Mouse (Mus musculus) midbrain, postnatal 0 days (tissue): ENCODE measurements around the gene Olfr1484. TPM values are rescaled to one million over a fixed set of nuclear protein-coding genes. Genes with fewer than 3 reads are reported as not detected.
"Not testable (repeated sequence)": the region's sequence is repeated elsewhere in the genome, so short reads cannot be mapped to it uniquely, and the experiment has no call there.

Experiments
- ATAC-seq: fragments of 200-750 bp; cut with Nextera tagmentation; 2 replicates; pipeline ENCODE4 v1.8.0; 2017; ENCODE audit warnings: moderate number of reproducible peaks, mild to moderate bottlenecking, moderate TSS enrichment, moderate library complexity; ENCODE audit not compliant: low FRiP score
- DNase-seq: peaks from one replicate; pipeline ENCODE4 v3.0.0-alpha.2; 2015; ENCODE audit warnings: low spot score
- H3K27ac ChIP-seq: fragments of 300-500 bp; sonication (generic); 2 replicates; pipeline ENCODE4 v1.5.1; 2014; ENCODE audit warnings: low read depth, mild to moderate bottlenecking, low read length, mixed read lengths
- H3K27me3 ChIP-seq: fragments of 300-500 bp; sonication (generic); 2 replicates; pipeline ENCODE4 v1.6.1; 2014; ENCODE audit warnings: low read length, control low read depth, mixed read lengths; ENCODE audit not compliant: insufficient read depth
- H3K36me3 ChIP-seq: fragments of 300-500 bp; sonication (generic); 2 replicates; pipeline ENCODE4 v1.6.1; 2014; ENCODE audit warnings: low read length, control low read depth, mixed read lengths; ENCODE audit not compliant: insufficient read depth
- H3K4me1 ChIP-seq: fragments of 300-500 bp; sonication (generic); 2 replicates; pipeline ENCODE4 v1.6.1; 2014; ENCODE audit warnings: mild to moderate bottlenecking, control low read depth, antibody characterized with exemption, low read length, mixed read lengths; ENCODE audit not compliant: insufficient read depth
- H3K4me2 ChIP-seq: fragments of 300-500 bp; sonication (generic); 2 replicates; pipeline ENCODE4 v1.6.1; 2014; ENCODE audit warnings: low read depth, mild to moderate bottlenecking, low read length, mixed read lengths; ENCODE audit not compliant: poor library complexity, severe bottlenecking
- H3K4me3 ChIP-seq: fragments of 300-500 bp; sonication (generic); 2 replicates; pipeline ENCODE4 v1.5.1; 2014; ENCODE audit warnings: low read depth, mild to moderate bottlenecking, low read length, moderate library complexity
- H3K9ac ChIP-seq: fragments of 300-500 bp; sonication (generic); replicated peaks from 2 replicates; pipeline ENCODE4 v1.6.1; 2014; ENCODE audit warnings: mild to moderate bottlenecking, low read length, moderate library complexity, mixed read lengths; ENCODE audit not compliant: poor library complexity, severe bottlenecking
- H3K9me3 ChIP-seq: fragments of 300-500 bp; sonication (generic); 2 replicates; pipeline ENCODE4 v1.6.1; 2016; ENCODE audit warnings: low read length, control low read depth
- CTCF ChIP-seq: IDR thresholded peaks from 2 replicates; pipeline ENCODE4 v1.5.1; 2016; ENCODE audit warnings: antibody characterized with exemption, mild to moderate bottlenecking
- WGBS: fragments of 180-500 bp; shearing (Covaris S2); extraction: QIAGEN DNeasy Blood & Tissue Kit; methylation state at CpG from one replicate; pipeline ENCODE4 v1.1.7; 2014; 5-methylcytosine and 5-hydroxymethylcytosine counted together
- microRNA-seq: library from miRNA; unstranded; fragments of <30 nt; microRNA quantifications from one replicate; pipeline ENCODE4, GENCODE M21; 2016; ENCODE audit warnings: borderline number of aligned reads
- polyA plus RNA-seq: library from polyadenylated mRNA; unstranded; fragments of >200 nt; fragmentation: Nextera tagmentation; extraction: Ambion mirVana; gene quantifications from 2 replicates; pipeline ENCODE4 v1.2.1, GENCODE M21; 2015
- total RNA-seq: library from RNA; depleted of rRNA; stranded (reverse); fragments of >200 nt; gene quantifications from 2 replicates; pipeline ENCODE4 v1.2.3, GENCODE M21; 2014; rRNA removed

Gene Olfr1484
- not detected in 2 replicates for total RNA-seq
- not detected in 2 replicates for polyA plus RNA-seq

GRCm38 (mm10) chr19:13583211-13583610, at the start of gene Olfr1484:
Olfr1484 (plus strand) TSS chr19:13583511.
- WGBS = 93% methylated on average over 1 of the region's 1 CpGs
- TF ChIP-seq CTCF = no peak
- H3K9ac ChIP-seq = no peak within 1 kb of the TSS
- ATAC-seq (no peak), DNase-seq (no peak)
- H3K27me3 ChIP-seq = no peaks in the 10 kb centered on the region
- no peak within 1 kb of the TSS for H3K4me3 ChIP-seq
- no peak within 1 kb of the TSS for H3K27ac ChIP-seq
- H3K36me3 ChIP-seq = no peaks in the 10 kb centered on the region
- no peaks in the 10 kb centered on the region for H3K9me3 ChIP-seq
- no peak within 1 kb of the TSS for H3K4me2 ChIP-seq
- H3K4me1 ChIP-seq = no peaks in the 10 kb centered on the region

GRCm38 (mm10) chr19:13617075-13617474, 33.8 kb downstream of the Olfr1484 start, which contains the start of gene Olfr1487:
Olfr1487 (plus strand) TSS chr19:13617375.
- not testable (repeated sequence) for H3K27ac ChIP-seq, DNase-seq, ATAC-seq, H3K36me3 ChIP-seq, H3K4me2 ChIP-seq, H3K4me1 ChIP-seq, H3K9ac ChIP-seq, H3K4me3 ChIP-seq, H3K27me3 ChIP-seq
- H3K9me3 ChIP-seq = peaks cover 11% of the 10 kb centered on the region; the same call in 1 of the 2 replicates
- 85% methylated on average over 2 of the region's 2 CpGs for WGBS

- Histone ChIP-seq H3K36me3 (no peaks in the 10 kb centered on the region), H3K9me3 (0 out of 2 replicates have a peak, but pooled peaks cover 3% of the 10 kb centered on the region), H3K4me3 (no peak within 1 kb of the TSS), H3K4me1 (no peaks in the 10 kb centered on the region), H3K27ac (no peak within 1 kb of the TSS), H3K9ac (no peak within 1 kb of the TSS), H3K4me2 (no peak within 1 kb of the TSS), H3K27me3 (no peaks in the 10 kb centered on the region)
- 70% methylated on average over 1 of the region's 1 CpGs for WGBS
- ATAC-seq (no peak), DNase-seq (no peak)
- no peak for TF ChIP-seq CTCF
Observed at GRCm38 (mm10) chr19:13631321-13631720, 48.0 kb downstream of the Olfr1484 start, which contains the start of gene Olfr1489. Olfr1489 (plus strand) TSS chr19:13631621.

Small RNA genes within 50 kb of the gene (microRNA-seq; reads per million reads assigned to microRNA genes)
- gene Gm22323 (not detected), gene Gm23931 (not detected)

Other genes starting within 250 kb of the Olfr1484 start
- not detected in 2 replicates for gene Olfr1466, start 244.6 kb upstream of the Olfr1484 start, total RNA-seq
- gene Olfr1466, start 244.6 kb upstream of the Olfr1484 start, polyA plus RNA-seq = not detected in 2 replicates
- not detected in 2 replicates for gene Olfr1467, start 221.3 kb upstream of the Olfr1484 start, total RNA-seq
- not detected in 2 replicates for gene Olfr1467, start 221.3 kb upstream of the Olfr1484 start, polyA plus RNA-seq
- not detected in 2 replicates for gene Olfr1469, start 175.7 kb upstream of the Olfr1484 start, total RNA-seq
- not detected in 2 replicates for gene Olfr1469, start 175.7 kb upstream of the Olfr1484 start, polyA plus RNA-seq
- not detected in 2 replicates for gene Olfr1471, start 140.1 kb upstream of the Olfr1484 start, total RNA-seq
- not detected in 2 replicates for gene Olfr1471, start 140.1 kb upstream of the Olfr1484 start, polyA plus RNA-seq
- gene Olfr1472, start 127.4 kb upstream of the Olfr1484 start, total RNA-seq = not detected in 2 replicates
- gene Olfr1472, start 127.4 kb upstream of the Olfr1484 start, polyA plus RNA-seq = not detected in 2 replicates
- not detected in 2 replicates for gene Olfr1474, start 113.9 kb upstream of the Olfr1484 start, total RNA-seq
- not detected in 2 replicates for gene Olfr1474, start 113.9 kb upstream of the Olfr1484 start, polyA plus RNA-seq
- not detected in 2 replicates for gene Olfr1475, start 103.3 kb upstream of the Olfr1484 start, total RNA-seq
- not detected in 2 replicates for gene Olfr1475, start 103.3 kb upstream of the Olfr1484 start, polyA plus RNA-seq
- gene Olfr1477, start 83.0 kb upstream of the Olfr1484 start, total RNA-seq = not detected in 2 replicates
- gene Olfr1477, start 83.0 kb upstream of the Olfr1484 start, polyA plus RNA-seq = not detected in 2 replicates
- not detected in 2 replicates for gene Olfr1480, start 55.6 kb upstream of the Olfr1484 start, total RNA-seq
- gene Olfr1480, start 55.6 kb upstream of the Olfr1484 start, polyA plus RNA-seq = not detected in 2 replicates
- gene Olfr1487, start 33.9 kb downstream of the Olfr1484 start, total RNA-seq = not detected in 2 replicates
- gene Olfr1487, start 33.9 kb downstream of the Olfr1484 start, polyA plus RNA-seq = not detected in 2 replicates
- gene Olfr1489, start 48.1 kb downstream of the Olfr1484 start, total RNA-seq = not detected in 2 replicates
- gene Olfr1489, start 48.1 kb downstream of the Olfr1484 start, polyA plus RNA-seq = not detected in 2 replicates
- not detected in 2 replicates for gene Olfr1490, start 67.6 kb downstream of the Olfr1484 start, total RNA-seq
- gene Olfr1490, start 67.6 kb downstream of the Olfr1484 start, polyA plus RNA-seq = not detected in 2 replicates
- not detected in 2 replicates for gene Olfr1491, start 113.8 kb downstream of the Olfr1484 start, total RNA-seq
- not detected in 2 replicates for gene Olfr1491, start 113.8 kb downstream of the Olfr1484 start, polyA plus RNA-seq
- gene Olfr1493-ps1, start 139.8 kb downstream of the Olfr1484 start, total RNA-seq = not detected in 2 replicates
- gene Olfr1493-ps1, start 139.8 kb downstream of the Olfr1484 start, polyA plus RNA-seq = not detected in 2 replicates
- not detected in 2 replicates for gene Olfr1494, start 156.2 kb downstream of the Olfr1484 start, total RNA-seq
- gene Olfr1494, start 156.2 kb downstream of the Olfr1484 start, polyA plus RNA-seq = not detected in 2 replicates
- gene Olfr1495, start 181.1 kb downstream of the Olfr1484 start, total RNA-seq = not detected in 2 replicates
- not detected in 2 replicates for gene Olfr1495, start 181.1 kb downstream of the Olfr1484 start, polyA plus RNA-seq
- gene Olfr1496, start 194.4 kb downstream of the Olfr1484 start, total RNA-seq = not detected in 2 replicates
- not detected in 2 replicates for gene Olfr1496, start 194.4 kb downstream of the Olfr1484 start, polyA plus RNA-seq
- not detected in 2 replicates for gene Olfr1497, start 214.7 kb downstream of the Olfr1484 start, total RNA-seq
- gene Olfr1497, start 214.7 kb downstream of the Olfr1484 start, polyA plus RNA-seq = not detected in 2 replicates
- not detected in 2 replicates for gene Olfr1499, start 235.9 kb downstream of the Olfr1484 start, total RNA-seq
- gene Olfr1499, start 235.9 kb downstream of the Olfr1484 start, polyA plus RNA-seq = not detected in 2 replicates
- gene Olfr1500, start 247.0 kb downstream of the Olfr1484 start, total RNA-seq = not detected in 2 replicates
- gene Olfr1500, start 247.0 kb downstream of the Olfr1484 start, polyA plus RNA-seq = not detected in 2 replicates